Mouse (Mus musculus) CH12.LX (cell line): ENCODE data around the gene Ap2s1. TPM values are rescaled to one million over a fixed set of nuclear protein-coding genes. Genes with fewer than 3 reads are reported as not detected.
"Not testable (repeated sequence)": the region's sequence is repeated elsewhere in the genome, so short reads cannot be mapped to it uniquely, and the experiment has no call there.

Experiments
- DNase-seq: peaks from one replicate; pipeline ENCODE4 v3.0.0-alpha.2; 2013; ENCODE audit errors: extremely low read depth
- H3K27ac ChIP-seq: 2 replicates; pipeline ENCODE4 v1.5.1; 2012; ENCODE audit warnings: low read depth, mild to moderate bottlenecking, control low read depth, moderate library complexity; ENCODE audit not compliant: insufficient read depth
- H3K27me3 ChIP-seq: replicated peaks from 2 replicates; pipeline ENCODE3; 2012; ENCODE audit warnings: inconsistent platforms
- H3K36me3 ChIP-seq, 2 experiments: replicated peaks in 1 of 2; 2 replicates each; pipeline versions ENCODE3 to v1.6.1; 2012; ENCODE audit warnings: inconsistent platforms in 1 of 2, low read length in 1 of 2, mild to moderate bottlenecking in 1 of 2, mixed read lengths in 1 of 2, moderate library complexity in 1 of 2; ENCODE audit not compliant: control insufficient read depth in 1 of 2, insufficient read depth in 1 of 2
- H3K4me1 ChIP-seq, 2 experiments: 2 replicates each; pipeline ENCODE4 v1.6.1; 2012; ENCODE audit warnings: inconsistent platforms in 1 of 2, moderate library complexity in 1 of 2; ENCODE audit not compliant: insufficient read depth in 2 of 2, control insufficient read depth in 1 of 2
- H3K4me2 ChIP-seq: 2 replicates; pipeline ENCODE4 v1.6.1; 2012; ENCODE audit warnings: low read depth, mild to moderate bottlenecking, control low read depth; ENCODE audit not compliant: poor library complexity, insufficient read depth, severe bottlenecking
- H3K4me3 ChIP-seq, 3 experiments: fragments of 150-350 bp in 1 of 3; sonication (generic) in 1 of 3; replicated peaks in 1 of 3; 2 replicates each; pipeline versions ENCODE3 to v1.5.1; 2011 to 2012; ENCODE audit warnings: low read depth in 2 of 3, low read length in 2 of 3, mild to moderate bottlenecking in 2 of 3, moderate library complexity in 2 of 3, control low read depth in 1 of 3, improper control_type of control experiment in 1 of 3, inconsistent platforms in 1 of 3, mixed read lengths in 1 of 3; ENCODE audit not compliant: poor library complexity in 1 of 3
- H3K79me2 ChIP-seq: replicated peaks from 2 replicates; pipeline ENCODE4 v1.6.1; 2012; ENCODE audit warnings: mild to moderate bottlenecking, moderate library complexity; ENCODE audit not compliant: control insufficient read depth, poor library complexity, insufficient read depth, severe bottlenecking; ENCODE audit errors: extremely low read depth
- H3K9ac ChIP-seq: 2 replicates; pipeline ENCODE4 v1.6.1; 2012; ENCODE audit warnings: low read depth, mild to moderate bottlenecking, control low read depth, moderate library complexity; ENCODE audit not compliant: insufficient read depth
- H3K9me3 ChIP-seq: replicated peaks from 2 replicates; pipeline ENCODE3; 2012; ENCODE audit warnings: low read length, inconsistent platforms, mixed read lengths
- BHLHE40 ChIP-seq: IDR thresholded peaks from 2 replicates; pipeline ENCODE4 v1.6.1; 2011; ENCODE audit warnings: mild to moderate bottlenecking, low read depth, low read length, improper control_type of control experiment
- CHD1 ChIP-seq: IDR thresholded peaks from 2 replicates; pipeline ENCODE4 v1.6.1; 2012; ENCODE audit warnings: low read depth, low read length, improper control_type of control experiment, inconsistent platforms
- CHD2 ChIP-seq: IDR thresholded peaks from 2 replicates; pipeline ENCODE4 v1.6.1; 2011; ENCODE audit warnings: low read length, improper control_type of control experiment
- CTCF ChIP-seq, 2 experiments: IDR thresholded peaks in 1 of 2; conservative IDR thresholded peaks in 1 of 2; 2 replicates each; pipeline ENCODE4 v1.5.1; 2011 to 2012; ENCODE audit warnings: low read depth in 2 of 2, low read length in 2 of 2, improper control_type of control experiment in 1 of 2, inconsistent platforms in 1 of 2, mild to moderate bottlenecking in 1 of 2, moderate library complexity in 1 of 2
- ELF1 ChIP-seq: IDR thresholded peaks from 2 replicates; pipeline ENCODE4 v1.6.1; 2014; ENCODE audit warnings: low read depth, mild to moderate bottlenecking, inconsistent platforms, low read length, improper control_type of control experiment
- EP300 ChIP-seq: IDR thresholded peaks from 2 replicates; pipeline ENCODE4 v1.6.1; 2011; ENCODE audit warnings: low read length, improper control_type of control experiment
- ETS1 ChIP-seq: conservative IDR thresholded peaks from 2 replicates; pipeline ENCODE4 v1.6.1; 2012; ENCODE audit warnings: low read depth, mild to moderate bottlenecking, inconsistent platforms, low read length, improper control_type of control experiment, moderate library complexity
- IRF4 ChIP-seq: IDR thresholded peaks from 2 replicates; pipeline ENCODE4 v1.6.1; 2014; ENCODE audit warnings: low read depth, mild to moderate bottlenecking, inconsistent platforms, low read length, improper control_type of control experiment
- JUND ChIP-seq: conservative IDR thresholded peaks from 2 replicates; pipeline ENCODE4 v1.6.1; 2011; ENCODE audit warnings: low read depth, low read length, improper control_type of control experiment
- MAFK ChIP-seq: IDR thresholded peaks from 2 replicates; pipeline ENCODE4 v1.6.1; 2011; ENCODE audit warnings: low read length, improper control_type of control experiment; ENCODE audit not compliant: insufficient replicate concordance
- MAX ChIP-seq: IDR thresholded peaks from 2 replicates; pipeline ENCODE4 v1.6.1; 2011; ENCODE audit warnings: low read length, improper control_type of control experiment
- MEF2A ChIP-seq: IDR thresholded peaks from 2 replicates; pipeline ENCODE4 v1.6.1; 2014; ENCODE audit warnings: low read depth, mild to moderate bottlenecking, inconsistent platforms, low read length, improper control_type of control experiment, borderline replicate concordance
- MXI1 ChIP-seq: IDR thresholded peaks from 2 replicates; pipeline ENCODE4 v1.6.1; 2011; ENCODE audit warnings: mild to moderate bottlenecking, low read depth, low read length, improper control_type of control experiment
- MYC ChIP-seq: IDR thresholded peaks from 2 replicates; pipeline ENCODE4 v1.6.1; 2011; ENCODE audit warnings: low read depth, mild to moderate bottlenecking, improper control_type of control experiment, low read length
- NELFE ChIP-seq: IDR thresholded peaks from 2 replicates; pipeline ENCODE4 v1.6.1; 2011; ENCODE audit warnings: low read depth, low read length, improper control_type of control experiment
- POLR2A ChIP-seq: IDR thresholded peaks from 2 replicates; pipeline ENCODE4 v1.6.1; 2011; ENCODE audit warnings: low read depth, mild to moderate bottlenecking, improper control_type of control experiment, low read length
- RAD21 ChIP-seq: IDR thresholded peaks from 2 replicates; pipeline ENCODE4 v1.6.1; 2011; ENCODE audit warnings: low read depth, mild to moderate bottlenecking, low read length, improper control_type of control experiment, moderate library complexity
- SIN3A ChIP-seq: IDR thresholded peaks from 2 replicates; pipeline ENCODE4 v1.6.1; 2012; ENCODE audit warnings: low read length, improper control_type of control experiment, inconsistent platforms
- SMC3 ChIP-seq: IDR thresholded peaks from 2 replicates; pipeline ENCODE4 v1.6.1; 2011; ENCODE audit warnings: low read depth, low read length, improper control_type of control experiment
- TBP ChIP-seq: conservative IDR thresholded peaks from 2 replicates; pipeline ENCODE4 v1.6.1; 2011; ENCODE audit warnings: low read depth, low read length, improper control_type of control experiment
- TCF12 ChIP-seq: IDR thresholded peaks from 2 replicates; pipeline ENCODE4 v1.6.1; 2014; ENCODE audit warnings: low read depth, mild to moderate bottlenecking, inconsistent platforms, low read length, improper control_type of control experiment
- USF1 ChIP-seq: IDR thresholded peaks from 2 replicates; pipeline ENCODE4 v1.6.1; 2014; ENCODE audit warnings: low read depth, mild to moderate bottlenecking, inconsistent platforms, low read length, improper control_type of control experiment
- USF2 ChIP-seq: conservative IDR thresholded peaks from 2 replicates; pipeline ENCODE4 v1.6.1; 2011; ENCODE audit warnings: low read depth, low read length, improper control_type of control experiment
- ZKSCAN1 ChIP-seq: IDR thresholded peaks from 2 replicates; pipeline ENCODE4 v1.6.1; 2012; ENCODE audit warnings: low read depth, inconsistent platforms, low read length, improper control_type of control experiment, borderline replicate concordance
- ZMIZ1 ChIP-seq: IDR thresholded peaks from 2 replicates; pipeline ENCODE4 v1.6.1; 2012; ENCODE audit warnings: low read depth, mild to moderate bottlenecking, inconsistent platforms, low read length, improper control_type of control experiment
- dilution Hi-C: fragments of 300-500 bp; cut with MboI; formaldehyde crosslinking; loops from 2 replicates; pipeline ENCODE4 v1.14.3; 2020; ENCODE audit warnings: low sequenced_read_pairs; ENCODE audit not compliant: extremely low pct_unique_long_range_greater_than_20kb, extremely low pct_ligation_motif_present
- in situ Hi-C: fragments of 300-500 bp; cut with MboI; formaldehyde crosslinking; loops from 3 replicates; pipeline ENCODE4 v1.14.3; 2019; ENCODE audit warnings: low sequenced_read_pairs, low pct_ligation_motif_present, low pct_unique_long_range_greater_than_20kb, mixed read lengths
- polyA plus RNA-seq: library from polyadenylated mRNA; unstranded; fragments of >175 nt; gene quantifications from 2 replicates; pipeline ENCODE4 v1.2.1, GENCODE M21; 2012; ENCODE audit warnings: low read depth; ENCODE audit not compliant: insufficient read length
- total RNA-seq, 2 experiments: library from RNA; depleted of rRNA; stranded (reverse); fragments of 300-350 nt in 1 of 2; fragments of >200 nt in 1 of 2; gene quantifications; 2 replicates each; pipeline ENCODE4 v1.2.3; 2012 to 2014

Gene Ap2s1
- total and polyA plus RNA-seq, 3 experiments = 180 to 232 (median 202) TPM

DNA sequence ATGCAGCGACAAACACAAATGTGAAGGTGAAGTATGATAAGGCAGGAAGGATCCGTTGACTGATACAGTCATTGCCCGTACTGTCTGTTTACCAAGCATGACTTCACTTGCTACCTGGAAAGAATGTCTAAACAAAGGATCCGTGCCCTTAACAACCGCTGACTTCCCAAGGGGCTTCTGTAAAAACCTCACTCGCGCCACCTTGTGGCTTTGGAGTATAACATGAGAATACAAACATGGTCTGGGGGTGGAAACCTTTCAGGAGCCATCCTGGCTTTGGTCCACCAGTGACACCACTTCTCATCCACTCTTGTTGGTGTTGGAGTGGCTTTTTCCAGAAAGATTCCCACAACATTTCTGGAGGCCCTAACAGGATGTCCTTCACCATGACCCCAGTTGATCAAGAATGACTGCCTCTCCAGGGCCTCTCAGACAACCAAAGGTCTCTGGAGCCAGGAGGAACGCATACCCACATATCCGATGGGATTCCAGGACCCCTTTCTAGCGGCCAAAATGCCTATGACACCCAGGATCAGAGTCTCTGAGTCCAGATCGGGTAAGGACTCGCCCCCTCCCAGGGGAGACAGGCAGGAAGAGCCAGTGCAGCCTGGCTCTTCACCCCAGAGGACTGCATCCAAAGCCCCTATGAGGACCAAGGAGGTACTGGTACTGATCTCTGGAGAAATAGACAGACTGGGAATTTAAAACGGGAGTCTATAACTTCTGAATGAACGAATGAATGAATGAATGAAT, 9.4 kb upstream of the Ap2s1 start:
- peak overlapping the region; percentile 26 to 54 (median 45) for H3K4me3 ChIP-seq
- H3K36me3 ChIP-seq = no peaks in the 10 kb centered on the region
- no peak overlapping the region for H3K27ac ChIP-seq
- no peaks in the 10 kb centered on the region for H3K27me3 ChIP-seq
- no peak for TF ChIP-seq USF2
- no peak for TF ChIP-seq ZKSCAN1
- peak; percentile 76 to 90 for TF ChIP-seq CTCF (conservative IDR thresholded peaks at IDR 0.05 in 1 of 2, IDR thresholded peaks at IDR 0.05 in 1 of 2; ENCODE audit: low read depth in 2 of 2, low read length in 2 of 2)
- TF ChIP-seq SIN3A = 0 out of 2 replicates have a peak, but pooled peaks have one; percentile 46
- peak; percentile 51; the same call in 1 of the 2 replicates for TF ChIP-seq BHLHE40
- peak; percentile 33; the same call in 1 of the 2 replicates for TF ChIP-seq MEF2A
- no peak for TF ChIP-seq MAFK
- peak; percentile 77 for TF ChIP-seq SMC3
- no peak; the same call in 1 of the 2 replicates for TF ChIP-seq IRF4
- no peak for TF ChIP-seq TBP
- TF ChIP-seq TCF12 = no peak
- no peak for TF ChIP-seq EP300
- no peak for TF ChIP-seq JUND
- no peak; the same call in 1 of the 2 replicates for TF ChIP-seq POLR2A
- 0 out of 2 replicates have a peak, but pooled peaks have one; percentile 10 for TF ChIP-seq ETS1
- TF ChIP-seq RAD21 = peak; percentile 54
- TF ChIP-seq ZMIZ1 = no peak
- TF ChIP-seq CHD1 = no peak
- H3K4me2 ChIP-seq = peak overlapping the region; percentile 91
- dilution Hi-C loops (no loop called here), in situ Hi-C loops (loop anchor here (5.0 kb wide), 1 partner anchor 96 kb away; no protein-coding TSS in a partner anchor)
- H3K9ac ChIP-seq = peak overlapping the region; percentile 28; the same call in 1 of the 2 replicates
- H3K4me1 ChIP-seq = peaks cover 5 to 35% of the 10 kb centered on the region in 2 experiments
- DNase-seq = peak; percentile 96
- no peaks in the 10 kb centered on the region for H3K9me3 ChIP-seq
- H3K79me2 ChIP-seq = no peaks in the 10 kb centered on the region

DNA sequence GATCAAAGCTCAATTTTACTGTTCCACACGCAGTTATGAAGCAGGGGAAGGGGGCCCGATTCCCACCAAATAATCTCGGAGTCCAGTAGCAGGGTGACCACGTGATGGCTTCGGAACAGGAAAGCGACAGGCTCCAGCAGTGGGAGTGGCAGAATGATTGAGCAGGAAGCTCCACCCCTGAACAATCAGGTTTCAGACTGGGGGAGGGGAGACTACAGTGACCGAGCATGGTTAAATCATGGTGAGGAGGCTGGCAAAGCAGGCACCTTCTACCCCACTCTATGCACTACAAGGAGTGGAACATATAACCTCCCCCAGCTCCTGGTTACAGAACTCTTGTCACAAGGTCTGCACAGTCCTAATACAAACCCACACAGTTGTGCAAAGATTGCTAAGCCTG, 8.6 kb upstream of the Ap2s1 start:
- H3K9me3 ChIP-seq, H3K27me3 ChIP-seq, H3K79me2 ChIP-seq, dilution Hi-C loops, H3K9ac ChIP-seq, H3K36me3 ChIP-seq: not testable (repeated sequence)
- Histone ChIP-seq H3K4me2 (peak overlapping the region; percentile 91), H3K4me3 (peak overlapping the region in 2 of 3 experiments; percentile 26 to 45), H3K4me1 (peaks cover 5 to 35% of the 10 kb centered on the region in 2 experiments), H3K27ac (0 out of 2 replicates have a peak overlapping the region, but pooled peaks have one; percentile 8)
- in situ Hi-C loops = loop anchor here (5.0 kb wide), 1 partner anchor 97 kb away; no protein-coding TSS in a partner anchor
- TF ChIP-seq CHD2 = peak; percentile 50; the same call in 1 of the 2 replicates
- peak; percentile 16; the same call in 1 of the 2 replicates for TF ChIP-seq NELFE
- 0 out of 2 replicates have a peak, but pooled peaks have one; percentile 52 for TF ChIP-seq TBP
- 0 out of 2 replicates have a peak, but pooled peaks have one; percentile 25 for TF ChIP-seq MYC
- TF ChIP-seq ELF1 = 0 out of 2 replicates have a peak, but pooled peaks have one; percentile 35
- TF ChIP-seq MXI1 = 0 out of 2 replicates have a peak, but pooled peaks have one; percentile 31
- peak; percentile 68 for TF ChIP-seq USF1
- peak; percentile 60; the same call in 1 of the 2 replicates for TF ChIP-seq MAX
- 0 out of 2 replicates have a peak, but pooled peaks have one; percentile 45 for TF ChIP-seq TCF12
- peak; percentile 43; the same call in 1 of the 2 replicates for TF ChIP-seq POLR2A
- TF ChIP-seq USF2 = peak; percentile 57
- DNase-seq = peak; percentile 84
